ENCODE assay signal across 8 mouse cellular contexts in genomic region chr16:4718753-4719518, GRCm38 (mm10). TPM values are rescaled to one million over a fixed set of nuclear protein-coding genes. Genes with fewer than 3 reads are reported as not detected.
DNase-seq lines count a peak whose midpoint lies in the region; ATAC-seq lines count a peak whose summit lies in the region.

Nmral1 (minus strand) TSS chr16:4719356.

- peak; percentile 81 for ATAC-seq in common myeloid progenitor, adult 5-6 weeks (replicated peaks; ENCODE audit: low read depth, poor library complexity, severe bottlenecking)
- peak; percentile 63 for ATAC-seq in inflammation-experienced regulatory T-cells, adult 6 months
- ATAC-seq in megakaryocyte-erythroid progenitor cell, adult 5-6 weeks (replicated peaks; ENCODE audit: low FRiP score, low TSS enrichment, poor library complexity, severe bottlenecking) = peak; percentile 89

- intact Hi-C loops in left cerebral cortex, postnatal 14 days (cut with DNase I) = no loop called here

- peak; percentile 83 for DNase-seq in adipocyte (ENCODE audit: low spot score)
- DNase-seq in gastrocnemius, adult 8-10 months (ENCODE audit: low spot score in 2 of 2) = peak; percentile 30 to 33
- DNase-seq in left cerebral cortex, postnatal 14 days (ENCODE audit: low spot score in 2 of 2) = peak; percentile 55 to 62
- DNase-seq in right cerebral cortex, postnatal 25 days = peak; percentile 56
- peak; percentile 82 for DNase-seq in yolk sac, embryonic 10.5 days (ENCODE audit: low spot score)

RNA-seq across cellular contexts. Expression of gene Nmral1, which starts in this region (rescaled TPM):
- total RNA-seq in common myeloid progenitor, adult 5-6 weeks (2017) = 82.2 and 90.3 TPM in 2 replicates
- total RNA-seq in gastrocnemius, adult 8-10 months (2022) = 1 to 10 TPM; 1.9 to 3.3 (median 2.8) TPM
- polyA plus RNA-seq in inflammation-experienced regulatory T-cells, adult 6 months (2017; shearing (Covaris generic)) = 10 to 100 TPM; 10.0 to 36.5 (median 16.6) TPM
- total RNA-seq in left cerebral cortex, postnatal 14 days (2021) = 1 to 10 TPM; 8.3 to 10.0 TPM
- 72.1 and 80.1 TPM in 2 replicates for total RNA-seq in megakaryocyte-erythroid progenitor cell, adult 5-6 weeks (2014; fragmentation: Nextera tagmentation)
- 81.5 and 95.5 TPM in 2 replicates for total RNA-seq in megakaryocyte-erythroid progenitor cell, adult 5-6 weeks (2017)

Comparison
In these comparisons a context has a peak if more than half of its experiments do, and no peak if none do; other contexts are left out.
1. Peak in every context shown above with its lines: DNase-seq and ATAC-seq.
2. DNase-seq: peak in every context shown above with its lines; median percentile 83 in adipocyte; 82 in yolk sac, embryonic 10.5 days; 58 in left cerebral cortex, postnatal 14 days; 56 in right cerebral cortex, postnatal 25 days; 32 in gastrocnemius, adult 8-10 months.